Mouse (Mus musculus): ENCODE data around the gene Ptp4a2.
"Not testable (repeated sequence)": the region's sequence is repeated elsewhere in the genome, so short reads cannot be mapped to it uniquely, and the experiment has no call there.

Ptp4a2 gene

GRCm38 (mm10) chr4:129890094-129890493, 79.1 kb downstream of the Ptp4a2 start:
- DNase-seq: no peak

GRCm38 (mm10) chr4:129894861-129895260, 83.8 kb downstream of the Ptp4a2 start:
- no peak for DNase-seq

- not testable (repeated sequence) for DNase-seq
Observed at GRCm38 (mm10) chr4:129898815-129899214, 87.8 kb downstream of the Ptp4a2 start.

All from right cerebral cortex, postnatal 25 days (tissue).